Mouse (Mus musculus): ENCODE measurements around the gene Pnkp.
"Not testable (repeated sequence)": the region's sequence is repeated elsewhere in the genome, so short reads cannot be mapped to it uniquely, and the experiment has no call there.

Gene Pnkp

GRCm38 (mm10) chr7:44871181-44871580 is 14.2 kb downstream of the Pnkp start:
- no peak for DNase-seq

- not testable (repeated sequence) for DNase-seq
Observed at GRCm38 (mm10) chr7:44871774-44872173, 14.8 kb downstream of the Pnkp start.

GRCm38 (mm10) chr7:44877833-44878232 is 20.9 kb downstream of the Pnkp start:
- DNase-seq, result no peak

GRCm38 (mm10) chr7:44883036-44883435 is 26.1 kb downstream of the Pnkp start:
- DNase-seq, result no peak

- DNase-seq, result no peak
Observed at GRCm38 (mm10) chr7:44884637-44885036, 27.7 kb downstream of the Pnkp start.

- no peak for DNase-seq
Observed at GRCm38 (mm10) chr7:44886964-44887363, 30.0 kb downstream of the Pnkp start.

- no peak for DNase-seq
Observed at GRCm38 (mm10) chr7:44888256-44889105, 31.5 kb downstream of the Pnkp start.

- no peak for DNase-seq
Observed at GRCm38 (mm10) chr7:44890180-44890579, 33.2 kb downstream of the Pnkp start.

GRCm38 (mm10) chr7:44890737-44891136 is 33.8 kb downstream of the Pnkp start:
- DNase-seq, result no peak

- DNase-seq, result no peak
Observed at GRCm38 (mm10) chr7:44891611-44892010, 34.7 kb downstream of the Pnkp start.

GRCm38 (mm10) chr7:44892276-44892921 is 35.5 kb downstream of the Pnkp start, which contains the start of gene Med25:
Med25 (minus strand) TSS chr7:44892712.
- DNase-seq, result peak; percentile 91

- no peak for DNase-seq
Observed at GRCm38 (mm10) chr7:44893197-44893596, 36.3 kb downstream of the Pnkp start.

GRCm38 (mm10) chr7:44894175-44894574 is 37.2 kb downstream of the Pnkp start:
- DNase-seq, result no peak

- no peak for DNase-seq
Observed at GRCm38 (mm10) chr7:44895206-44895592, 38.3 kb downstream of the Pnkp start.

GRCm38 (mm10) chr7:44895593-44896434 is 38.9 kb downstream of the Pnkp start, which contains the start of gene Fuz:
Fuz (plus strand) TSS chr7:44896079.
- peak; percentile 90 for DNase-seq

GRCm38 (mm10) chr7:44896499-44896898 is 39.6 kb downstream of the Pnkp start:
- no peak for DNase-seq

- DNase-seq, result no peak
Observed at GRCm38 (mm10) chr7:44898607-44899006, 41.7 kb downstream of the Pnkp start.

- DNase-seq, result no peak
Observed at GRCm38 (mm10) chr7:44900632-44901031, 43.7 kb downstream of the Pnkp start.

- DNase-seq, result no peak
Observed at GRCm38 (mm10) chr7:44901230-44901722, 44.3 kb downstream of the Pnkp start.

GRCm38 (mm10) chr7:44905430-44905829 is 48.5 kb downstream of the Pnkp start:
- DNase-seq, result peak; percentile 52

- no peak for DNase-seq
Observed at GRCm38 (mm10) chr7:44908706-44909476, 52.0 kb downstream of the Pnkp start.

Measured in right cerebral cortex, postnatal 25 days (tissue).